Mouse (Mus musculus) testis, adult 2 months (tissue): ENCODE results near the gene Tnrc6b. TPM values are rescaled to one million over a fixed set of nuclear protein-coding genes. Genes with fewer than 3 reads are reported as not detected.
A peak's percentile ranks its signal among the peaks of the same experiment; 100 is the strongest.

Experiments used
- H3K27ac ChIP-seq: fragments of 200-500 bp; 2 replicates; pipeline ENCODE4 v1.5.1; 2012; ENCODE audit warnings: low read depth, low read length; ENCODE audit not compliant: control insufficient read depth, insufficient read depth
- H3K27me3 ChIP-seq: fragments of 200-500 bp; 2 replicates; pipeline ENCODE4 v1.6.1; 2012; ENCODE audit warnings: mild to moderate bottlenecking, low read length, moderate library complexity; ENCODE audit not compliant: control insufficient read depth, insufficient read depth
- H3K36me3 ChIP-seq: fragments of 200-500 bp; 2 replicates; pipeline ENCODE4 v1.6.1; 2012; ENCODE audit warnings: mild to moderate bottlenecking, low read length; ENCODE audit not compliant: control insufficient read depth, insufficient read depth
- H3K4me1 ChIP-seq: fragments of 200-500 bp; 2 replicates; pipeline ENCODE4 v1.6.1; 2012; ENCODE audit warnings: low read length; ENCODE audit not compliant: control insufficient read depth, insufficient read depth
- H3K4me3 ChIP-seq: fragments of 200-500 bp; 2 replicates; pipeline ENCODE4 v1.5.1; 2012; ENCODE audit warnings: low read depth, mild to moderate bottlenecking, low read length, moderate library complexity, mixed read lengths; ENCODE audit not compliant: control insufficient read depth
- CTCF ChIP-seq: fragments of 200-500 bp; IDR thresholded peaks from 2 replicates; pipeline ENCODE4 v1.5.1; 2012; ENCODE audit warnings: low read depth, mild to moderate bottlenecking, inconsistent platforms, low read length, moderate library complexity; ENCODE audit not compliant: control insufficient read depth, insufficient read depth, insufficient replicate concordance
- POLR2A ChIP-seq: fragments of 200-500 bp; IDR thresholded peaks from 2 replicates; pipeline ENCODE4 v1.6.1; 2012; ENCODE audit warnings: low read depth, mild to moderate bottlenecking, inconsistent platforms, low read length, moderate library complexity; ENCODE audit not compliant: control insufficient read depth
- polyA plus RNA-seq: library from polyadenylated mRNA; depleted of rRNA; stranded (reverse); fragments of >200 nt; gene quantifications from 2 replicates; pipeline ENCODE4 v1.2.3, GENCODE M21; 2012

Tnrc6b gene
- polyA plus RNA-seq, 1 experiment, result 26.5 TPM

GRCm38 (mm10) chr15:80760935-80761334 is 49.8 kb downstream of the Tnrc6b start:
- no peak for TF ChIP-seq POLR2A
- Histone ChIP-seq H3K27me3 (no peaks in the 10 kb centered on the region), H3K27ac (no peak overlapping the region), H3K4me3 (no peak overlapping the region), H3K4me1 (peaks cover 5% of the 10 kb centered on the region), H3K36me3 (no peaks in the 10 kb centered on the region)

DNA sequence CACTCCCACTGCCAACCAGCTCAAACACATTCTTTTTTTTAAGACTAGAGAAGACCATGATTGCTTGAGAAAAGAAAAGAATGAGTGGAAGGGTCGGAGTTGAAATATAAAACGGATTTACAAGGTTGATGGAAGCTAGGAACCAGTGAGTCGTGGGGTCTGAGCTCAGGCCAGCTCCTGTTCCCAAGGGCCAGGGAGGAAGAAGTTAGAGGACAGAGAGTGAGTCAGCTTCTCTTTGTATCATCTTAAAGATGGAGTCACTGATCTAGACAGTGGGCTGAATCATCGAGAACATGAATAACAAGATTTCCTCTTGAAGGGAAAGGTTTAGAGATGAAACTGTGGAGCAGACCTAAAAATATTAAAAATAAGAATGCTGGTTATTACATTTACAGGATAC is 51.5 kb downstream of the Tnrc6b start:
- TF ChIP-seq CTCF (no peak), POLR2A (no peak)
- no peak overlapping the region; the same call in 1 of the 2 replicates for H3K27ac ChIP-seq
- no peaks in the 10 kb centered on the region for H3K36me3 ChIP-seq
- peak overlapping the region; percentile 70 for H3K4me3 ChIP-seq
- H3K27me3 ChIP-seq, result no peaks in the 10 kb centered on the region
- peaks cover 5% of the 10 kb centered on the region for H3K4me1 ChIP-seq

- Histone ChIP-seq H3K36me3 (no peaks in the 10 kb centered on the region), H3K27ac (no peak overlapping the region), H3K4me3 (no peak overlapping the region), H3K27me3 (no peaks in the 10 kb centered on the region), H3K4me1 (peaks cover 5% of the 10 kb centered on the region)
- TF ChIP-seq CTCF (no peak), POLR2A (no peak)
These were observed 53.6 kb downstream of the Tnrc6b start for GRCm38 (mm10) chr15:80764666-80765065.

DNA sequence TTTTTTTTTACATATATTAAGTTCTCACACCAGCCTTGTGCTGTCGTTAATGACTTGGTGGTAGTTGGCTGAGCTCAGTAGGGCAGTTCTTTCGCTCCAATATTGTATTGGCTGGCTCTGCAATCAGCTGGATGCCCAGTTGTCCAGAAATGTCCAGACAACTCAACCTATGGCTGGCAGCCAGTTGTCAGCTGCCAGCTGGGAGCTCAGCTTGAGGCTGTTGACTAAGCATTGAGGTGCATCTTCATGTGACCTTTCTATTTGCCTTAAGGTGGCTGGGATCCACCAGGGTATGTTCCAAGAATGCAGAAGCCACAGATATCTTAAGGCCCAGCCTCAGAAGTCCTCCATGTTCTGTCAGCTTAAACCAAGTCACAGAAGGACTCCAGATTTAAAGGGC is 54.3 kb downstream of the Tnrc6b start:
- Histone ChIP-seq H3K27ac (no peak overlapping the region), H3K27me3 (no peaks in the 10 kb centered on the region), H3K4me3 (no peak overlapping the region), H3K4me1 (peaks cover 5% of the 10 kb centered on the region), H3K36me3 (no peaks in the 10 kb centered on the region)
- TF ChIP-seq POLR2A (no peak), CTCF (no peak)

GRCm38 (mm10) chr15:80768216-80768615 is 57.1 kb downstream of the Tnrc6b start:
- TF ChIP-seq CTCF (no peak), POLR2A (no peak)
- no peaks in the 10 kb centered on the region for H3K27me3 ChIP-seq
- no peaks in the 10 kb centered on the region for H3K4me1 ChIP-seq
- H3K36me3 ChIP-seq, result no peaks in the 10 kb centered on the region
- H3K4me3 ChIP-seq, result no peak overlapping the region
- H3K27ac ChIP-seq, result no peak overlapping the region

GRCm38 (mm10) chr15:80771926-80772441 is 60.9 kb downstream of the Tnrc6b start:
- H3K4me1 ChIP-seq, result no peaks in the 10 kb centered on the region
- H3K4me3 ChIP-seq, result no peak overlapping the region
- no peaks in the 10 kb centered on the region for H3K36me3 ChIP-seq
- H3K27me3 ChIP-seq, result no peaks in the 10 kb centered on the region
- no peak overlapping the region for H3K27ac ChIP-seq
- TF ChIP-seq POLR2A (no peak), CTCF (no peak)

DNA sequence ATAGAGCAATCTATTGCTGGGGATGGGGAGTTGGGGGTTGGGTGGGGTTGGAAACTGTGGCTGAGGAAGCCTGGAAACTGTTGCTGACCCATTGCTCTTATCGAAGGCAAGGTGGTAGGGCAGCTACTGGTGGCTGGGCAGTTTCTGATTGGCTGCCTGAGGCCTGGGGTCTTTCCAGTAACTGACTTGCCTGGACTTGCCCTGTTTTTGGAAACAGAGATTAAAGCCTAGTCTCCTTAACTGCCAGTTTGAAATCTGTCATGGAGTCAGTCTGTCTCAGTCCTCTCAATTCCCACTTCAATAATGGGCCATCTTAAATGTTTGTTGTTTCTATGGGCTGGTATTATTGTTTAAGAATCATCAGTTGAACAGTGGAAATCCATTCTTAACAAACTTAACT is 63.6 kb downstream of the Tnrc6b start:
- H3K27ac ChIP-seq, result no peak overlapping the region
- no peaks in the 10 kb centered on the region for H3K36me3 ChIP-seq
- no peaks in the 10 kb centered on the region for H3K27me3 ChIP-seq
- H3K4me3 ChIP-seq, result no peak overlapping the region
- no peaks in the 10 kb centered on the region for H3K4me1 ChIP-seq
- TF ChIP-seq POLR2A (no peak), CTCF (no peak)

DNA sequence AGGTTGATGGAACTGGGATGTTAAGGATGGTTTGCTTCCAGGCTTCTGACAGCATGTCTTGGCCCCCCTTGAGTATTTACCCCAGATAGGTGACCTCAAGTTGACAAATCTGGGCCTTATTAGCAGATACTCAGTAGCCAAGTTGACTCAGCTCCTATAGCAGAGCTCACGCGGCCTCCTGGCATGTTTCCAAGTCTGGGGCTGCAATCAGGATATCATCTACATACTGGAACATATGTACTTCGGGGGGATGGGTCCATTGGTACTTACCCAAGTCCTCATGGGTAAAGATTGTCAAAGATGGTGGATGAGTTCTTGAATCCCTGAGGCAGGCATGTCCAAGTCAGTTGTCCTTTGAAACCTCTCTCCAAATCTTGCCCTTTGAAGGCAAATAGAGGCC is 67.9 kb downstream of the Tnrc6b start:
- Histone ChIP-seq H3K4me3 (no peak overlapping the region), H3K4me1 (no peaks in the 10 kb centered on the region), H3K27ac (no peak overlapping the region), H3K27me3 (no peaks in the 10 kb centered on the region), H3K36me3 (no peaks in the 10 kb centered on the region)
- TF ChIP-seq POLR2A, result no peak
- TF ChIP-seq CTCF, result no peak
